Mouse (Mus musculus) erythroblast, embryonic 14.5 days (primary cell): ENCODE results near the gene Pigo. TPM values are rescaled to one million over a fixed set of nuclear protein-coding genes. Genes with fewer than 3 reads are reported as not detected.

Experiments used
- H3K27me3 ChIP-seq: 2 replicates; pipeline ENCODE4 v1.6.1; 2012; ENCODE audit warnings: inconsistent platforms; ENCODE audit not compliant: control insufficient read depth
- H3K36me3 ChIP-seq: 2 replicates; pipeline ENCODE4 v1.6.1; 2012; ENCODE audit warnings: mild to moderate bottlenecking, inconsistent platforms; ENCODE audit not compliant: control insufficient read depth
- H3K4me1 ChIP-seq: 2 replicates; pipeline ENCODE4 v1.6.1; 2012; ENCODE audit warnings: inconsistent platforms; ENCODE audit not compliant: control insufficient read depth
- H3K4me3 ChIP-seq: replicated peaks from 2 replicates; pipeline ENCODE3; 2012; ENCODE audit warnings: moderate library complexity, mild to moderate bottlenecking, inconsistent platforms
- H3K9me3 ChIP-seq: 2 replicates; pipeline ENCODE4 v1.6.1; 2012; ENCODE audit warnings: low read length, inconsistent platforms, mixed read lengths; ENCODE audit not compliant: control insufficient read depth
- GATA1 ChIP-seq: IDR thresholded peaks from 2 replicates; pipeline ENCODE4 v1.6.1; 2012; ENCODE audit warnings: low read length, inconsistent platforms, mixed read lengths
- TAL1 ChIP-seq: IDR thresholded peaks from 3 replicates; pipeline ENCODE4 v1.6.1; 2012; ENCODE audit warnings: low read length, inconsistent platforms, mixed read lengths
- polyA plus RNA-seq: library from polyadenylated mRNA; stranded (reverse); fragments of >175 nt; gene quantifications from 2 replicates; pipeline ENCODE4 v1.2.3, GENCODE M21; 2012

Pigo gene
- polyA plus RNA-seq, 1 experiment: 2.2 TPM

GRCm38 (mm10) chr4:43047231-43047630, 21.6 kb upstream of the Pigo start:
- Histone ChIP-seq H3K36me3 (no peaks in the 10 kb centered on the region), H3K27me3 (peaks cover 19% of the 10 kb centered on the region), H3K9me3 (no peaks in the 10 kb centered on the region), H3K4me3 (no peak overlapping the region), H3K4me1 (peaks cover 41% of the 10 kb centered on the region)
- TF ChIP-seq GATA1: no peak
- no peak for TF ChIP-seq TAL1

GRCm38 (mm10) chr4:43046607-43047006, 21.0 kb upstream of the Pigo start:
- H3K9me3 ChIP-seq: no peaks in the 10 kb centered on the region
- H3K4me3 ChIP-seq: no peak overlapping the region
- H3K36me3 ChIP-seq: no peaks in the 10 kb centered on the region
- peaks cover 19% of the 10 kb centered on the region for H3K27me3 ChIP-seq
- H3K4me1 ChIP-seq: peaks cover 38% of the 10 kb centered on the region
- TF ChIP-seq TAL1: no peak
- TF ChIP-seq GATA1: no peak

GRCm38 (mm10) chr4:43045659-43046302, 20.2 kb upstream of the Pigo start, which contains the start of gene Fam214b:
Fam214b (minus strand) TSS chr4:43046220.
- Histone ChIP-seq H3K4me1 (peaks cover 43% of the 10 kb centered on the region), H3K9me3 (no peaks in the 10 kb centered on the region), H3K36me3 (no peaks in the 10 kb centered on the region), H3K27me3 (peaks cover 19% of the 10 kb centered on the region), H3K4me3 (peak within 1 kb of the TSS; percentile 65)
- no peak for TF ChIP-seq TAL1
- no peak for TF ChIP-seq GATA1

- H3K27me3 ChIP-seq: peaks cover 19% of the 10 kb centered on the region
- H3K36me3 ChIP-seq: no peaks in the 10 kb centered on the region
- no peak for TF ChIP-seq GATA1
- TF ChIP-seq TAL1: no peak
- H3K4me3 ChIP-seq: peak overlapping the region; percentile 65
- no peaks in the 10 kb centered on the region for H3K9me3 ChIP-seq
- peaks cover 48% of the 10 kb centered on the region for H3K4me1 ChIP-seq
Observed at GRCm38 (mm10) chr4:43045285-43045658, 19.7 kb upstream of the Pigo start.

- H3K4me3 ChIP-seq: no peak overlapping the region
- H3K36me3 ChIP-seq: no peaks in the 10 kb centered on the region
- peaks cover 53% of the 10 kb centered on the region for H3K4me1 ChIP-seq
- TF ChIP-seq TAL1 (no peak), GATA1 (no peak)
- no peaks in the 10 kb centered on the region for H3K9me3 ChIP-seq
- peaks cover 19% of the 10 kb centered on the region for H3K27me3 ChIP-seq
Observed at GRCm38 (mm10) chr4:43044673-43045072, 19.1 kb upstream of the Pigo start.

GRCm38 (mm10) chr4:43043644-43044357, 18.2 kb upstream of the Pigo start:
- TF ChIP-seq GATA1: no peak
- TF ChIP-seq TAL1: no peak
- Histone ChIP-seq H3K9me3 (no peaks in the 10 kb centered on the region), H3K36me3 (peaks cover 1% of the 10 kb centered on the region; the same call in 1 of the 2 replicates), H3K27me3 (peaks cover 19% of the 10 kb centered on the region), H3K4me1 (peaks cover 62% of the 10 kb centered on the region), H3K4me3 (no peak overlapping the region)

- H3K4me1 ChIP-seq: peaks cover 77% of the 10 kb centered on the region
- H3K36me3 ChIP-seq: peaks cover 18% of the 10 kb centered on the region
- H3K4me3 ChIP-seq: no peak overlapping the region
- TF ChIP-seq TAL1 (no peak), GATA1 (no peak)
- peaks cover 18% of the 10 kb centered on the region for H3K27me3 ChIP-seq
- no peaks in the 10 kb centered on the region for H3K9me3 ChIP-seq
Observed at GRCm38 (mm10) chr4:43040881-43041547, 15.4 kb upstream of the Pigo start.

GRCm38 (mm10) chr4:43040114-43040572, 14.5 kb upstream of the Pigo start:
- H3K9me3 ChIP-seq: no peaks in the 10 kb centered on the region
- H3K4me3 ChIP-seq: peak overlapping the region; percentile 78

GRCm38 (mm10) chr4:43039609-43040008, 14.0 kb upstream of the Pigo start:
- peak overlapping the region; percentile 78 for H3K4me3 ChIP-seq
- H3K27me3 ChIP-seq: peaks cover 5% of the 10 kb centered on the region
- no peak for TF ChIP-seq TAL1
- no peak for TF ChIP-seq GATA1
- H3K9me3 ChIP-seq: no peaks in the 10 kb centered on the region
- peaks cover 70% of the 10 kb centered on the region for H3K4me1 ChIP-seq
- peaks cover 32% of the 10 kb centered on the region for H3K36me3 ChIP-seq

More at GRCm38 (mm10) chr4:43040114-43040572, 14.5 kb upstream of the Pigo start:
- Histone ChIP-seq H3K4me1 (peaks cover 76% of the 10 kb centered on the region), H3K36me3 (peaks cover 27% of the 10 kb centered on the region), H3K27me3 (peaks cover 11% of the 10 kb centered on the region)
- TF ChIP-seq TAL1: no peak
- TF ChIP-seq GATA1: no peak
